Mouse (Mus musculus) heart, postnatal 25 days (tissue): Measurements from ENCODE around the gene Ubtd2. TPM values are rescaled to one million over a fixed set of nuclear protein-coding genes. Genes with fewer than 3 reads are reported as not detected.

Experiments
- DNase-seq: peaks from one replicate; pipeline ENCODE4 v3.0.0; 2022; ENCODE audit warnings: low spot score
- intact Hi-C: fragments of 180-260 bp; cut with DNase I; formaldehyde crosslinking; loops from one replicate; pipeline ENCODE4 v1.15.1; 2025
- total RNA-seq, 2 experiments: library from RNA; stranded (reverse); gene quantifications; 2 replicates each; pipeline ENCODE4 v1.2.3; 2021

Ubtd2 gene
- total RNA-seq, 2 experiments from 2014 or later, result 6.3 to 8.9 TPM

DNA sequence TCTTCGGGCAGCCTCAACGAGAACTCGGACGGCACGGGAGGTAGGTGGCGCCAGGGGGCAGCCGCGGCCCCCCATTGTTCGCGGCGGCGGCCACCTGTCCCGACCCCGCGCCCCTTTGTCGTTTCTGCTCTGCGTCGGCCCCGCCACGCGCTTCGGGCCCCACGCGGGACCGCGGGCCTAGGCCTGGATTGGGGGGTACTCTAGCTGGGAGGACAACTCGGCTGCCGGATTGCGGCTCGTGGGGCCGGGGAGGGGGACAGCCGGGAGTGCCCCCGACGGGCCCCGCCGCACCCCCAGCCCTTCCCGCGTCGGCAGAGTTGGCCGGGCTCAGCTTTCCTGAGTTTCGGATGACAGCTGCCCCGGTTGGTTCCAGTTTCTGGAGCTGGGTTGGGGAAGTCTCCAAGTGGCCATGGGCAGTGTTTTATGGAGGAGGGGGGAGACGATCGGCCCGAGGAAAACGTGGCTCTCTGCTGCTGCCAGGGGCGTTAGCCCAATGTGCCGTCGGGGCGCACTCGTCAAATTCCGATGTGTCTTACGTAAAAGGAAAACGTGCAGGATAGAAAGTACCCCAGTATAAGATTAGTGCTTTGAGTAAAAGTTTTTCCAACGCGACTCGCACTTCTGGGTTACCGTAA, 454 bp downstream of the Ubtd2 start:
- peak; percentile 29 for DNase-seq
- intact Hi-C loops, result loop anchor here (5.0 kb wide), 2 partner anchors 37 to 77 kb away; partner anchors contain the start of genes Efcab9 and Stk10

DNA sequence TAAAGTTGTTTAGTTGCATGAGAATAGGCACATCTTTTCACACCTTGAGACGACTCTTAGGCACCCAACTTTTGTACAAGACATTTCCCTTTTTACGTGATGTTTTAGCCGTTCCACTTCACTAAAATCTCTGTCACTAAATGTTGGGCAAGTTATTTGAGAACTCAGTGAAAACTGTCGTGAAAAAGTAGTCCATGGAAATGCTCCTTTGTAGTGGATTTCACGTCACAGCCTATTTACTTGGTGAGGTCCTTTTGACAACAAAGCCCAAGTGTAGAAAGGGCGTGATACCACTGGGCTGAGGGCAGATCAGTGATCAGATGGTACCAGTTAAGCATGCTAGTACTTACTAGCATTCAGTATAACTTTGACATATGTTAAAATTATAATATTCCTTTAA, 1.2 kb downstream of the Ubtd2 start:
- intact Hi-C loops, result loop anchor here (5.0 kb wide), 2 partner anchors 36 to 76 kb away; partner anchors contain the start of genes Efcab9 and Stk10
- DNase-seq, result no peak

DNA sequence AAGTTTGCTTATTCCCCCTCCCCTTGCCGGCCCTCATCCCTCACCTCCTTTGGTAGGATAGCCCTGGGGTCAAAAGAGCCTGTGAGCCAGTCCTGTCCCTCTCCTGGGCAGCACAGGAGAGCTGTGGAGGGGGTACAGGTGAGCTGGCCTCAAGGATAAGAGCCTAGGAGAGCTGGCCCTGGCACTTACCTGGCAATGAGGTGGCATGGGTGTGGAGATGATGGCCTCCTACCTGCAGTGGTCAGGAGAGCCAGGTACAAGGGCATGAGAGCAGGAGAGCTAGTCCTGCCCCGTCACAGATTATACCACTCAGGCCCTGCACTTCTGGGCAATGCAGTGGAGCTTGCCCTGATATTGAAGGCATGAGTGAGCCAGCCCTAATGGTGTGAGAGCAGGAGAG, 9.1 kb downstream of the Ubtd2 start:
- no peak for DNase-seq
- intact Hi-C loops, result no loop called here

DNA sequence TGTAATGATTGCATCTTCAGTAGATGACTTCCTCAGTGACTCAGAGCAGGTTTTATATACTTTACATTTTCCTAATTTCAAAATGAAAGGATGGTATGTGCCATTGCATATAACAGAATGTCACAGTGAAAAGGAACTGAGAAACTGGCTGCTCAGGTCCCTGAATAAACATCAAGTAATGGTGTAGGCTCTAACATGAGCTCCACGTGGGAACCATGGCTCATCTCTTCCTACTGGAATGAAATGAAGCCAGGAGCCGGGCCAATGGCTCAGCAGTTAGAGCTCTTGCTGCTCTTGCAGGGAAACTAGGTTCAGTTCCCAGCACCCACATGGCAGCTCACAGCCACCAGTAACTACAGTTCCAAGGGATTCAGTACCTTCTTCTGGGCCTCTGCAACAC, 16.8 kb downstream of the Ubtd2 start:
- no peak for DNase-seq
- intact Hi-C loops, result no loop called here

DNA sequence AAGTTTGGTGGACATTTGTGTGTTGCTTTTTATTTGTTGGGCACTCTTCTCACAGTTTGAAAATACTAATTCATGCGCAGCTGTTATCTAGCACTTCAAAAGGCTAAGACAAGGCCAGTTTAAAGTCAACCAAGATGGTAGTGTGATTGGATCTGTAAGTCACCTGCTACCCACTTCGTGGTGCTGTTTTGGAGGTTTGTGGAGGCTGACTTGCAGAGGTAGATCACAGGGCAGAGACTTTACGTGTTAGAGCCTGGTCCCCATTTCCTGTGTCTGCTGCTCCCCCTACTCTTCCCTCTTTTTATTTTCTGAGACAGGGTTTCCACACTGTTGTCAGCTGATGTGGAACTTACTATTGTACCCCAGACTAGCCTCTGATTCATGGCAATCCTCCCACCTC, 19.6 kb downstream of the Ubtd2 start:
- no peak for DNase-seq
- intact Hi-C loops, result no loop called here

DNA sequence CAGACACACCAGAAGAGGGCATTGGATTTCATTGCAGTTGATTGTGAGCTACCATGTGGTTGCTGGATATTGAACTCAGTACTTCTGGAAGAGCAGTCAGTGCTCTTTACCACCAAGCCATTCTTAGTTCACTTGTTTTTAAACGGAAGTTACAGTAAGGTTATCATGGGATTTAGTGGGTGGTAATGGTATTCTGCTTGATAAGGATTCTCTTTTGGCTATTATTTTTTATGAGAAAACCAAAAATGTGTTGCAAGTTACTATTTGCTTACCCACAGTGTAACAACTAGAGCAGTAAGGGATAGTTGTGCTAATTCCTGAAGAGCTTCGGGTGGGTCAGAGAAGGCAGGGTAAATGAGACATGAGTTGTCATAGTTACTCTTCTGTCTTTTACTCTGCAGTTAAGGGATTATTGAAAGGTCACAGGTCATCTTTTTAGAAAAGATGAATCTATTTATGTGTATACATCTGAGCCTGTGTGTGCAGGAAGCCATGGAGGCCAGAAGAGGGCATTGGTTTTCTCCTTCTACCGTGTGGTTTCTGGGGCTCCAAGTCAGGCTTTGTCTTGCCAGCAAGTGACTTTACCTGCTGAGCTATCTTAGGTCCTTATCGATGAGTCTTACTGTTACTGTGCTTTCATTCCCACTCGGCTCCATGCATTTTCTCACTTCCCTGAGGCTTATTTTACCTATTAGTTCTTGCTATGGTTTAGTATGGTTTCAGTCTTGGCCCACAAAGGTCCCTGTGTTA, 20.5 kb downstream of the Ubtd2 start:
- intact Hi-C loops, result no loop called here
- DNase-seq, result no peak

DNA sequence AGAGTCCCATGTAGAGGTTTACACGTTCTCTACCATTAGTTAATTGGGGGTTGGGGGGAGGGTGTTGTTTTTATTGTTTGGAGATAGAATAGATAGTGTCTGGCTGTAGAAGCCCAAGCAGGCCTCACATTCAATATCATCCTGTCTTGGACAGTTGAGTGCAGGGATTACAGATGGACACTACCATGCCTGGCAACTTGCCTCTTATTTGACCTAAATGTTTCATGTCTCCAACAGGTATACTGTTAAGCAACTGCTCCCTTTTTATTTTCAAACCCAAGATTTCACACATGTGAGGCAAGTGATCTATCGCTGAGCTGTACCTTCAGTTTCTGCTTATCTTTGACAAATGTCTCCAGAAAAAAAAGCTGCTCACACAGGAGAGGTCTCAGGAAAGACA, 26.4 kb downstream of the Ubtd2 start:
- DNase-seq, result no peak
- intact Hi-C loops, result no loop called here

DNA sequence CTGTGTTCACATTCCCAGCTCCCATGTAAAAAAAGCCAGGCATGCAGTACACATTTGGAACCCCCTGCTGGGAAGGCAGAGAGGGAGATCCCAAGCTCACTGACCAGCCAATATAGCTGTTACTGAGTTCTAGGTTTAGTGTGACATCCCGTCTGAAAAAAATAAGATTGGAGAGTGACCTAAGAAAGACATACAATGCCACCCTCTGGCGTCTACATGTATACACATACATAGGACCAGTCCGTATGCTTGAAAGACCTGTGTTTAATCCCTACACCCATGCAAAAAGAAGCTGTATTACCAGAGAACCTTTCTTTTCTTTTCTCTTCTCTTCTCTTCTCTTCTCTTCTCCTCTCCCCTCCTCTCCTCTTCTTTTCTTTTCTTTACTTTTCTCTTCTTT, 30.1 kb downstream of the Ubtd2 start:
- no peak for DNase-seq
- intact Hi-C loops, result no loop called here

DNA sequence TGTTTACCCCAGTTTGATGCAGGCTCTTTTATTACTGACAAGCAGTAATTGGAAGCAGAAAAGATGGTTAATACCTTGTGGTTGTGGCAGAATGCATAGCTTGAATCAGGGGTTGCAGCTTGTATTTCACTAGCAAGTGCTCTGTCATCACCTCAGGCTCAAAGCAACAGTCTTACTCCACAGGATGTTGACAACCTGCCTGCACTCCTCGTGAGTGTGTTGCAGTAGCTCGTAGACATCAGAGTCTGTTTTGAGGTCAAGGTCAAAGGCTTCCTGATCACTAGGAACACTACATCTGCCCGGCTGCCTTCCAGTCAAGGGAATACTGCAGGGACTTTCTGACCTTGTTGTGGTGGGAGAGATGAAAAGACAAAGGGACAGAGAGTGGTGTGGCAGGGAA, 31.5 kb downstream of the Ubtd2 start:
- no peak for DNase-seq
- intact Hi-C loops, result no loop called here

DNA sequence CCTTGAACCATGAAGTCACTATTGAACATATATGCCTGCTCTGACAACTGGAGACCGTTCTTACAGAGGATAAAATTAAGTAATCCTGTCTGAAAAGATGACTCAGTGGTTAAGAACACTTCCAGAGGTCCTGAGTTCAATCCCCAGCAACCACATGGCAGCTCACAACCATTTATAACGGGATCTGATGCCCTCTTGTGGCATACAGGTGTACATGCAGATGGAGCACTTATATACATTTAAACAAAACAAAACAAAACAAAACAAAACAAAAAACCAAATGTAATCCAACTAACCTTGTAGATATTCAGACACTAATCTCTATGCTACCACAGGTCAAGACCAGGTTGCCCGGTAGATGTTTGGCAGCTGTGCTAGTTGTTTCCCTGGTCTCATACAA, 32.3 kb downstream of the Ubtd2 start:
- DNase-seq, result no peak
- intact Hi-C loops, result no loop called here

DNA sequence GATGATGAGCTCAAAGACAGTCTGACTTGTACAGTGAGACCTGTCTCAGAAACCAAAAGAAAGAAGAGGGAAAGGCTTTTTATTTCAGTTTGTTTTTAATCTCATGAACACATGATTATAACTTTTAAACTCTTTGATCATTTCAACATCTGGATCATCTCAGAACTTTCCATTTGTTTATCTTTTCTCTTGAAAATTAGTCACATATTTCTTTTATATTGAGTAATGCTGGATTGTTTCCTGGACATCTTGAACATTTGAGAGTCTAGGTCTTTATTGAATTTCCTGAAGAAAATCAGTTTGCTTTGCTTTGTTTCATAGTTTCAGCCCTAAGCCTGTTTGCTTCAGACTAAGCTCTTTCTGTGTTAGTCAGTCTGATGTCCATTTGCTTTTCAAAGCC, 33.2 kb downstream of the Ubtd2 start:
- no peak for DNase-seq
- intact Hi-C loops, result no loop called here

DNA sequence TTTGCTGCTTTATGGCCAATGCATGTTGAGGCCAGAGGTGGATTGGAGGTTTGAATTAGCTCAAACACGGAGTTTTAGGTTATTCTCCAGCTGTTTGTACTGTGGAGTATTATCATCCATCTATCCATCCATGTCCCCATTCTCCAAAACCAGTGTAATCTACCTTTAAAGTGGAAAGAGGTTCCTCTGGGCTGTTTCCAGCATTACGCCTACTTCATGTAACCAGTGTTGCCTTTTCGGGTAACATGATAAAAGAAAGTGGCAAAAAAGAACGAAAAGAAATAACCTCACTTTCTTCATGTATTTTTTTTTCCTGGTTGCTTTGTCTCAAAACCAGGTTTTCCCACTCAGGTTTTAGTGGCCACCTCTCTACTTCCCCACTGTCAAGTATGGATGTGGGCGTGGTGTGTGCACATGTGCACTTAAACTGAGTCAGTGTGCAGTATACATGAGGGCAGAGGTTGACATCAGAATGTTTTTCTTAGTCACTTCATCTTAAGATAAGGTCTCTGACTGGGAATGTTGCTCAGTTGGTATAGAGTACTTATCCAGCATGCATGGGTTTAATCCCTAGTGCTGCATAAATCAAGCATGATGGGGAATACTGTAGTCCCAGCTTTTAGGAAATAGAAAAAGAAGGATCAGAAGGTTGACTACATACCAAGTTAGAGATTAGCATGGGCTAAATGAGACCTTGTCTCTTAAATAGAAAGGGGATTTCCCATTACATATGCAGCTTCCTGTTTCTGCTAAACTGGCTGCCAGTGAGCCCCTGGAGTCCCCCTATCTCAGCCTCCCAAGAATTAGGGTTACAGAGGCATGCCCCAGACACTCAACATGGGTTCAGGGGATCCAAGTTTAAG, 33.9 kb downstream of the Ubtd2 start:
- DNase-seq, result no peak
- intact Hi-C loops, result no loop called here

DNA sequence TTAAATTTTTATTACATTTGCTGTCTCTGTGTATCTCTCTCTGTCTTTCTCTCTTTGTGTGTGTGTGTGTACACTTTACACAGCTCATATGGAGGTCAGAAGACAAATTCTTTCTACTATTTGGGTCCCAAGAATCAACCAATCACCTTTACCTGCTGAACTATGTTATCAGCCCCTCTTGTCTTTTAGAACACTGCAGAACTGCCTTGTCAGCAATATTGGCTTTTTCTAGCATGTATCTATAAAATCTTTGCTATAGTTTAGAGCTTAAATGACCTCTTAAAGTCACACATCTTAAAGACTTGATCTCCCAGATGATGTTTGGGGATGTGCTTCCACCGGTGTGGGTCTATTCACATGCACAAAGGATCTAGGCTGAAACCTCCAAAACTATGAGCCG, 35.9 kb downstream of the Ubtd2 start:
- DNase-seq, result no peak
- intact Hi-C loops, result loop anchor here (5.0 kb wide), 1 partner anchor 34 kb away; the partner anchor contains the start of gene Ubtd2

DNA sequence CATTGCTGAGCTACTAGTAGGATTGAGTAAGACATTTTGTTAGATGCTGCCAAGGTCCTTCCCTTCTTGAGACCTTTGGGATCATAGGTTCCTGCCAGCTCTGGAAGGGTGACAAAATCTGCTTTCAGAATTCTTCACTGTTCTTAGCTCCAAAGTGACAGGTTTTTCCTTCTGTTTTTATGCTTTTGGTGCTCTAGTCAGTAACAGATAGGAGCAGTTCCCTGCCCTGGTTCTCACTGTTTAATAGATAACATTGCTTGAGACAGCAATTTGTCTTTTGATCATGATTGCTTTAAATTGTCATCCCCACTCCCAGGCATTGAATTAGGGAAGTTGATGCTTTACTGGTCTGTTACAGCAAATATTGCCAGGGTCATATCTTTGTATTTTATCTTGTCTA, 38.1 kb downstream of the Ubtd2 start:
- DNase-seq, result no peak
- intact Hi-C loops, result loop anchor here (5.0 kb wide), 1 partner anchor 36 kb away; the partner anchor contains the start of gene Ubtd2

DNA sequence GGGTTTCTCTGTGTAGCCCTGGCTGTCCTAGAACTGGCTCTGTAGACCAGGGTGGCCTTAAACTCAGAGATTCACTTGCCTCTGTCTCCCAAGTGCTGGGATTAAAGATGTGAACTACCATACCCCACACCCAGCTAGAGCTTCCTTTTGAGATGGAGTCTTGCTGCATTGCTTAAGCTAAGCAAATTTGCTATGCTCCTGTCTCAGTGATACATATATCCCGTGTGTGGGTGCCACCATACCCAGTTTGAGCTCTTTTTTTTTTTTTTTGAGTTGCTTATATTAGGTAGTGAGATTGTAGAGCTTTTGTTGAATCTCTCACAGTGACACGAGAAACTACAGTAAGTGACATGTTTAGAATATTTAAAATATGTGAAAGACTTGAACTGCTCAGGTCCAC, 40.1 kb downstream of the Ubtd2 start:
- intact Hi-C loops, result no loop called here
- no peak for DNase-seq

DNA sequence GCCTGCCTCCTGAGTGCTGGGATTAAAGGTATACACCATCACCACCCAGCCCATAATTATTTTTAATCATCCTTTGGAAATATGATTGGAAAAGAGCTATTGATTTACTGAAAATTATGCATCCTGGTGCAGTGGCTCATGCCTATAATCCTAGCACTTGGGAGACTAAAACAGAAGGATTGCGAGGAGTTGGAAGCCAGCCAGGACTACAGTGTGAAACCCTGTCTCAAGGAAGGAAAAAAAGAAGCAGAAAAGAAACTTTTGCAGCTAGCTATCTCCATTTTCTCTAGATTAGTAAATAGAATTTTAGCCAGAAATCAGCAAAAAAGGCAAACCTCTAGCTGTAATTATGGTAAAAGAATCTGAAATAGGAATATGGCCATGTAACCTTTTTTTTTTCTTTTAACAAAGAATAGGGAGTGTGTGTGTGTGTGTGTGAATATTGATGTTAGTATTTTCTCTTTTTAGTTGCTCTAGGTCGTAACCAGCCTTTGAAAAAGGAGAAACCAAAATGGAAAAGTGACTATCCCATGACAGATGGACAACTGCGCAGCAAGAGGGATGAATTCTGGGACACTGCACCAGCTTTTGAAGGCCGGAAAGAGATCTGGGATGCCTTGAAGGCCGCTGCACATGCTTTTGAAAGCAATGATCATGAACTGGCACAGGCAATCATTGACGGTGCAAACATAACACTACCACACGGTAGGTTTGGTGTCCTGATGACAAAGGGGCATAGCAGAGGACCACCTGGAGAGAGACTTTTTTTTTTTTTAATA, 43.8 kb downstream of the Ubtd2 start:
- intact Hi-C loops, result no loop called here
- DNase-seq, result no peak

DNA sequence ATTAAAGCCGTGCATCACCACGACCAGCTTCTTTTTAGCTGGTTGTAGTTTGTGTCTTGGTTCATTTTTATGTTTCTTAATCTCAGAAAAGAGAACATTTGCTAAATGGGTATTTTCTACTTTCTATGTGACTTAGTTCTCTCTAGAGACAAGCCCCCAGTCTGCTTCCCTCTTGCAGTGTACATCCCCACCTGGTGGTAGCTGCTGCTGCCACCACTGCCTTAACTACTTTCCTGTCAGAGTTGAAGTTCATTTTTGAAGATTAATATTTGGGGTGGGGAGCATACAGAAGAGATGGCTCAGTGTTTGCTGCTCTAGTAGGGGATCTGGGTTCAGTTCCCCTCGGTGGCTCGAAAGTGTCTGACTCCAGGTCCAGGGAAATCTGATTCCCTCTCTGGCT, 44.8 kb downstream of the Ubtd2 start:
- intact Hi-C loops, result no loop called here
- no peak for DNase-seq

DNA sequence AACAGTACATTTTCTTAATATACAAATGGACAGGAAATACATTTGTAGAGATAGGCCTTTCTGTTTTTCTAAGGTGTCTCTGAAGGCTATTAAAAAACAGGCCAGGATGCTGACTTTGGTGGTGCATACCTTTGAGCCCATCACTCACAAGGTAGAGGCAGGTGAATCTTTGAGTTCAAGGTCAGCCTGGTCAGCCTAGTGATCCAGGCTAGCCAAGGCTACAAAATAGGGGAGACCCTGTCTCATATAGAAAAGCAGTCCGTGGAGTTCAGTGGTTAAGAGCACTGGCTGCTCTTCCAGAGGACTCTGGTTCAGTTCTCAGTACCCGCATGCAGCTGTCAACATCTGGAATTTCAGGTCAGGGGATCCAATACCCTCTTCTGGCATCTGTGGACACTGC, 48.5 kb downstream of the Ubtd2 start:
- no peak for DNase-seq
- intact Hi-C loops, result no loop called here

DNA sequence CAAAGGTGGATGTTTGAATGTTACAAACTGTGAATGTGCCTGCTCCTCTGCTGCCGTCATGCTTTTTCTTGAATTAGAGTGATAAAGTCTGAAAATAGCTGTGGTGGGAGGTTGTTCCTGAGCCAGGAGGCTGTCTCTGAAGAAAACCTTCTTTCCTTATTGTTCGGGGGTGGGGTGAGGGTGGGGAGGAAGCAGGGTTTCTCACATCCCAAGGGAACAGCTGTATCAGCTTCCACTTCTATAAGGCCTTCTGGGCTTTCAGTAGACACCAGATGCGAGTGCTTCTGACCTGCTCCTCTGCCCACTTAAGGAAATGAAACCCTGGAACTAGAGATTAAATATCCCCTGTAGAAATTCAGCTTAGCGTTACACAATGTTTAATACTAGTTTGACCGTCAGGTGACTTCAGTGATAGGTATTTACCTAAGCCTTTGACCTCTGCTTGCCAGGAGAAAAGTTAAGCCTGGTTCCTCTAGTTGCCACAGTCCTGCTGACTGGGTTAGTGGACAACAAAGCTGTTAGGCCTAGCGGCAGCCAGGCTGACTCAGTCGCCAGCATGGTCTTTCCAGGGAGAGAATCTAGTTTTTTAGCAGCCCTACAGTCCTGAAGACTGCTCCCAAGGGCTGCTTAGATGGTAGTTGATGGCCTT, 50.0 kb downstream of the Ubtd2 start:
- no peak for DNase-seq
- intact Hi-C loops, result no loop called here
